Comparison of ENCODE assay signal across 8 mouse cellular contexts in genomic region chr17:29031085-29031711, GRCm38 (mm10). TPM values are rescaled to one million over a fixed set of nuclear protein-coding genes. Genes with fewer than 3 reads are reported as not detected.
DNase-seq lines count a peak whose midpoint lies in the region; ATAC-seq and TF ChIP-seq lines count a peak whose summit lies in the region.
"Not testable (repeated sequence)": the region's sequence is repeated elsewhere in the genome, so short reads cannot be mapped to it uniquely, and the experiment has no call there.

No protein-coding gene starts in this region.

- not testable (repeated sequence) for H3K4me1 ChIP-seq in cortical plate, adult 2 months (ENCODE audit: control insufficient read depth, insufficient read depth, low read length); intestine, postnatal 0 days (replicated peaks; ENCODE audit: control insufficient read depth, insufficient read depth, low read length); thymus, adult 2 months (replicated peaks; ENCODE audit: control insufficient read depth, insufficient read depth, low read length)
- peaks cover 11% of the 10 kb centered on the region for H3K4me1 ChIP-seq in forebrain, embryonic 14.5 days (ENCODE audit: control insufficient read depth, insufficient read depth, low read length)
- peaks cover 11% of the 10 kb centered on the region; the same call in 1 of the 2 replicates for H3K4me1 ChIP-seq in heart, embryonic 16.5 days (ENCODE audit: control insufficient read depth, insufficient read depth, low read length)
- H3K4me1 ChIP-seq in limb, embryonic 13.5 days: peaks cover 25% of the 10 kb centered on the region
- H3K4me1 ChIP-seq in lung, embryonic 15.5 days: peaks cover 29% of the 10 kb centered on the region

- peak overlapping the region; percentile 86 for H3K9ac ChIP-seq in forebrain, embryonic 14.5 days (ENCODE audit: low read length)
- peak overlapping the region; percentile 99 for H3K9ac ChIP-seq in heart, embryonic 16.5 days (ENCODE audit: low read length)
- H3K9ac ChIP-seq in intestine, postnatal 0 days (ENCODE audit: low read depth, low read length): peak overlapping the region; percentile 67
- H3K9ac ChIP-seq in limb, embryonic 13.5 days: peak overlapping the region; percentile 96
- H3K9ac ChIP-seq in lung, embryonic 15.5 days: peak overlapping the region; percentile 91

- H3K27me3 ChIP-seq in forebrain, embryonic 14.5 days (replicated peaks; ENCODE audit: control insufficient read depth, insufficient read depth, low read length); heart, embryonic 16.5 days (ENCODE audit: control insufficient read depth, insufficient read depth, low read length); intestine, postnatal 0 days (replicated peaks; ENCODE audit: control insufficient read depth, insufficient read depth, low read length); limb, embryonic 13.5 days; lung, embryonic 15.5 days; myocyte (ENCODE audit: control insufficient read depth, insufficient read depth, insufficient read length); thymus, adult 2 months (ENCODE audit: control insufficient read depth, insufficient read depth, low read length): not testable (repeated sequence)

- peak overlapping the region; percentile 33 for H3ac ChIP-seq in myocyte (ENCODE audit: control insufficient read depth, insufficient read length)

- peak overlapping the region; percentile 65 for H3K4me2 ChIP-seq in forebrain, embryonic 14.5 days (ENCODE audit: low read length)
- peak overlapping the region; percentile 87 for H3K4me2 ChIP-seq in heart, embryonic 16.5 days (ENCODE audit: low read depth, low read length)
- H3K4me2 ChIP-seq in intestine, postnatal 0 days (replicated peaks; ENCODE audit: low read depth): peak overlapping the region; percentile 63
- peak overlapping the region; percentile 75 for H3K4me2 ChIP-seq in limb, embryonic 13.5 days (replicated peaks)
- peak overlapping the region; percentile 61 for H3K4me2 ChIP-seq in lung, embryonic 15.5 days
- peak overlapping the region; percentile 81 for H3K4me2 ChIP-seq in myocyte (ENCODE audit: low read depth)

- H3K36me3 ChIP-seq in forebrain, embryonic 14.5 days (ENCODE audit: control insufficient read depth, insufficient read depth, low read length); heart, embryonic 16.5 days (ENCODE audit: control insufficient read depth, insufficient read depth); intestine, postnatal 0 days (ENCODE audit: control insufficient read depth, insufficient read depth); limb, embryonic 13.5 days; lung, embryonic 15.5 days; thymus, adult 2 months (ENCODE audit: control insufficient read depth, insufficient read depth, low read length): not testable (repeated sequence)
- peaks cover 11% of the 10 kb centered on the region for H3K36me3 ChIP-seq in myocyte (ENCODE audit: control insufficient read depth, insufficient read depth)

- not testable (repeated sequence) for DNase-seq in forebrain, embryonic 14.5 days (ENCODE audit: low spot score); thymus, adult 2 months

- not testable (repeated sequence) for TF ChIP-seq CTCF in cortical plate, adult 2 months (IDR thresholded peaks at IDR 0.05; ENCODE audit: extremely low read depth, insufficient read depth, low read length); intestine, postnatal 0 days (IDR thresholded peaks at IDR 0.05; ENCODE audit: low read depth); thymus, adult 2 months (IDR thresholded peaks at IDR 0.05; ENCODE audit: borderline replicate concordance, control insufficient read depth, extremely low read depth, insufficient read depth, low read length, poor library complexity)

- WGBS in forebrain, embryonic 14.5 days: 64% methylated on average over 7 of the region's 7 CpGs
- 53% methylated on average over 7 of the region's 7 CpGs for WGBS in heart, embryonic 16.5 days
- 48% methylated on average over 7 of the region's 7 CpGs for WGBS in intestine, postnatal 0 days
- 40% methylated on average over 7 of the region's 7 CpGs for WGBS in limb, embryonic 13.5 days
- 50% methylated on average over 7 of the region's 7 CpGs for WGBS in lung, embryonic 15.5 days
- WGBS in thymus, adult 2 months: 74% methylated on average over 7 of the region's 7 CpGs

- not testable (repeated sequence) for ATAC-seq in forebrain, embryonic 14.5 days; heart, embryonic 16.5 days (replicated peaks; ENCODE audit: extremely low read depth, insufficient read depth, low FRiP score); intestine, postnatal 0 days; limb, embryonic 13.5 days (ENCODE audit: low FRiP score, low read depth); lung, embryonic 15.5 days (ENCODE audit: borderline replicate concordance, extremely low read depth, low FRiP score, low TSS enrichment)

- H3K27ac ChIP-seq in cortical plate, adult 2 months (ENCODE audit: insufficient read depth, low read length): not testable (repeated sequence)
- peak overlapping the region; percentile 99 for H3K27ac ChIP-seq in forebrain, embryonic 14.5 days (ENCODE audit: low read depth, low read length)
- peak overlapping the region; percentile 98 for H3K27ac ChIP-seq in heart, embryonic 16.5 days (ENCODE audit: low read length)
- peak overlapping the region; percentile 93 for H3K27ac ChIP-seq in intestine, postnatal 0 days (ENCODE audit: low read depth, low read length)
- peak overlapping the region; percentile 99 for H3K27ac ChIP-seq in limb, embryonic 13.5 days
- peak overlapping the region; percentile 98 for H3K27ac ChIP-seq in lung, embryonic 15.5 days
- peak overlapping the region; percentile 86 for H3K27ac ChIP-seq in thymus, adult 2 months (ENCODE audit: control insufficient read depth, insufficient read depth, low read length)

- not testable (repeated sequence) for TF ChIP-seq POLR2A in cortical plate, adult 2 months (IDR thresholded peaks at IDR 0.05; ENCODE audit: extremely low read depth, insufficient read depth, low read length); myocyte (IDR thresholded peaks at IDR 0.05; ENCODE audit: insufficient read length, low read depth); thymus, adult 2 months (IDR thresholded peaks at IDR 0.05; ENCODE audit: control insufficient read depth, extremely low read depth, insufficient read depth, low read length, poor library complexity)

- not testable (repeated sequence) for H3K9me3 ChIP-seq in forebrain, embryonic 14.5 days (replicated peaks; ENCODE audit: control insufficient read depth, low read length); heart, embryonic 16.5 days (replicated peaks; ENCODE audit: control insufficient read depth, low read length); intestine, postnatal 0 days (ENCODE audit: control insufficient read depth); limb, embryonic 13.5 days; lung, embryonic 15.5 days

- peak overlapping the region; percentile 89; the same call in 1 of the 2 replicates for H3K4me3 ChIP-seq in cortical plate, adult 2 months (ENCODE audit: insufficient read depth, low read length)
- peak overlapping the region; percentile 80 for H3K4me3 ChIP-seq in forebrain, embryonic 14.5 days (ENCODE audit: low read depth, low read length)
- H3K4me3 ChIP-seq in heart, embryonic 16.5 days (ENCODE audit: low read length): peak overlapping the region; percentile 83
- H3K4me3 ChIP-seq in intestine, postnatal 0 days (ENCODE audit: low read depth, low read length): peak overlapping the region; percentile 70
- peak overlapping the region; percentile 72 for H3K4me3 ChIP-seq in limb, embryonic 13.5 days
- peak overlapping the region; percentile 63 for H3K4me3 ChIP-seq in lung, embryonic 15.5 days
- peak overlapping the region; percentile 91 for H3K4me3 ChIP-seq in myocyte
- H3K4me3 ChIP-seq in thymus, adult 2 months (ENCODE audit: control insufficient read depth, insufficient read depth, low read length): not testable (repeated sequence)

- peaks cover 38% of the 10 kb centered on the region for H3K79me2 ChIP-seq in myocyte (ENCODE audit: control insufficient read depth, insufficient read depth)

RNA-seq across cellular contexts. Expression of gene Srsf3, which starts 1.2 kb away (rescaled TPM):
- 107 and 110 TPM in 2 replicates for polyA plus RNA-seq in cortical plate, adult 2 months (2012; rRNA removed)
- 712 and 729 TPM in 2 replicates for polyA plus RNA-seq in forebrain, embryonic 14.5 days (2014; fragmentation: Nextera tagmentation; extraction: Ambion mirVana)
- 323 and 367 TPM in 2 replicates for polyA plus RNA-seq in heart, embryonic 16.5 days (2015; fragmentation: Nextera tagmentation; extraction: Ambion mirVana)
- polyA plus RNA-seq in intestine, postnatal 0 days (2015; fragmentation: Nextera tagmentation; extraction: Ambion mirVana): 257 TPM in 2 replicates
- 694 and 714 TPM in 2 replicates for polyA plus RNA-seq in limb, embryonic 13.5 days (2015; fragmentation: Nextera tagmentation; extraction: Ambion mirVana)
- polyA plus RNA-seq in lung, embryonic 15.5 days (2015; fragmentation: Nextera tagmentation; extraction: Ambion mirVana): 633 and 642 TPM in 2 replicates
- polyA plus RNA-seq in myocyte (2012; fragmentation: generic; extraction: Trizol): 98.2 TPM
- polyA plus RNA-seq in thymus, adult 2 months (2012; rRNA removed): 544 TPM in 2 replicates

RNA-seq across cellular contexts. Expression of gene Stk38, which starts 23.4 kb away (rescaled TPM):
- polyA plus RNA-seq in cortical plate, adult 2 months (2012; rRNA removed): 62.0 and 69.6 TPM in 2 replicates
- polyA plus RNA-seq in forebrain, embryonic 14.5 days (2014; fragmentation: Nextera tagmentation; extraction: Ambion mirVana): 81.7 and 94.8 TPM in 2 replicates
- 84.6 and 90.4 TPM in 2 replicates for polyA plus RNA-seq in heart, embryonic 16.5 days (2015; fragmentation: Nextera tagmentation; extraction: Ambion mirVana)
- 51.5 and 59.5 TPM in 2 replicates for polyA plus RNA-seq in intestine, postnatal 0 days (2015; fragmentation: Nextera tagmentation; extraction: Ambion mirVana)
- polyA plus RNA-seq in limb, embryonic 13.5 days (2015; fragmentation: Nextera tagmentation; extraction: Ambion mirVana): 119 and 120 TPM in 2 replicates
- polyA plus RNA-seq in lung, embryonic 15.5 days (2015; fragmentation: Nextera tagmentation; extraction: Ambion mirVana): 96.6 and 105 TPM in 2 replicates
- 28.3 TPM for polyA plus RNA-seq in myocyte (2012; fragmentation: generic; extraction: Trizol)
- 196 TPM in 2 replicates for polyA plus RNA-seq in thymus, adult 2 months (2012; rRNA removed)

RNA-seq across cellular contexts. Expression of gene Cdkn1a, which starts 59.6 kb away (rescaled TPM):
- 15.5 and 17.7 TPM in 2 replicates for polyA plus RNA-seq in cortical plate, adult 2 months (2012; rRNA removed)
- 41.0 and 43.3 TPM in 2 replicates for polyA plus RNA-seq in forebrain, embryonic 14.5 days (2014; fragmentation: Nextera tagmentation; extraction: Ambion mirVana)
- polyA plus RNA-seq in heart, embryonic 16.5 days (2015; fragmentation: Nextera tagmentation; extraction: Ambion mirVana): 70.1 and 70.7 TPM in 2 replicates
- polyA plus RNA-seq in intestine, postnatal 0 days (2015; fragmentation: Nextera tagmentation; extraction: Ambion mirVana): 74.9 and 88.3 TPM in 2 replicates
- 91.0 and 92.1 TPM in 2 replicates for polyA plus RNA-seq in limb, embryonic 13.5 days (2015; fragmentation: Nextera tagmentation; extraction: Ambion mirVana)
- 28.3 and 30.1 TPM in 2 replicates for polyA plus RNA-seq in lung, embryonic 15.5 days (2015; fragmentation: Nextera tagmentation; extraction: Ambion mirVana)
- 2,069 TPM for polyA plus RNA-seq in myocyte (2012; fragmentation: generic; extraction: Trizol)
- polyA plus RNA-seq in thymus, adult 2 months (2012; rRNA removed): 28.4 and 31.1 TPM in 2 replicates

Comparison
In these comparisons a context has a peak if more than half of its experiments do, and no peak if none do; other contexts are left out.
1. RNA of gene Cdkn1a, which starts 59.6 kb away (polyA plus RNA-seq): 2,069 TPM in myocyte (single experiment); 91.0 to 92.1 TPM in limb, embryonic 13.5 days, 74.9 to 88.3 TPM in intestine, postnatal 0 days, 70.1 to 70.7 TPM in heart, embryonic 16.5 days, 41.0 to 43.3 TPM in forebrain, embryonic 14.5 days, 28.4 to 31.1 TPM in thymus, adult 2 months, 28.3 to 30.1 TPM in lung, embryonic 15.5 days and 15.5 to 17.7 TPM in cortical plate, adult 2 months; every median in the first group is over 10 times any median in the second.
2. Peak in every context shown above with its lines, with median percentiles within 50 percentile points of each other: H3K4me2 ChIP-seq and H3K9ac ChIP-seq.